Mouse (Mus musculus): ENCODE results near the gene D230025D16Rik.
A peak's percentile ranks its signal among the peaks of the same experiment; 100 is the strongest.

D230025D16Rik gene

GRCm38 (mm10) chr8:105241016-105241415 lies 16.1 kb downstream of the D230025D16Rik start:
- DNase-seq: no peak

DNA sequence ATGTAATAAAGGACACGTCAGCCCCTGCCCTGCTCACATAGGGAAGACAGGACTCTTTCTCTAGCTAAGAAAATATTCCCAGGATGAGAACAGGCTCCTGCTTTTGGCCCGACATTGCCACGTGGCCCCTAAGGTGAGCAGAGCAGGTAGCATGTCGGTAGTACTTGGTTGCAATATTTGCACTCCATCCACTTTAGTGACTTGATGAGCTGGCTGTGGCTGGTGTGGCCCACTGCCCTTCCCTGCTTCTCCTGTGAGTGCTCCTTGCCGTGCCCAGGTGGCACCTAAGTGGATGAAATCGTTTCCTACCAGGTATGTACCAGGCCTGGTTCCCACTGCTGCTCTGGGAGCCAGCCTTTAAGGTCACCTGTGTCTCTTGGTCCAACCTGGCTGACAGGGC lies 27.0 kb downstream of the D230025D16Rik start:
- no peak for DNase-seq

DNA sequence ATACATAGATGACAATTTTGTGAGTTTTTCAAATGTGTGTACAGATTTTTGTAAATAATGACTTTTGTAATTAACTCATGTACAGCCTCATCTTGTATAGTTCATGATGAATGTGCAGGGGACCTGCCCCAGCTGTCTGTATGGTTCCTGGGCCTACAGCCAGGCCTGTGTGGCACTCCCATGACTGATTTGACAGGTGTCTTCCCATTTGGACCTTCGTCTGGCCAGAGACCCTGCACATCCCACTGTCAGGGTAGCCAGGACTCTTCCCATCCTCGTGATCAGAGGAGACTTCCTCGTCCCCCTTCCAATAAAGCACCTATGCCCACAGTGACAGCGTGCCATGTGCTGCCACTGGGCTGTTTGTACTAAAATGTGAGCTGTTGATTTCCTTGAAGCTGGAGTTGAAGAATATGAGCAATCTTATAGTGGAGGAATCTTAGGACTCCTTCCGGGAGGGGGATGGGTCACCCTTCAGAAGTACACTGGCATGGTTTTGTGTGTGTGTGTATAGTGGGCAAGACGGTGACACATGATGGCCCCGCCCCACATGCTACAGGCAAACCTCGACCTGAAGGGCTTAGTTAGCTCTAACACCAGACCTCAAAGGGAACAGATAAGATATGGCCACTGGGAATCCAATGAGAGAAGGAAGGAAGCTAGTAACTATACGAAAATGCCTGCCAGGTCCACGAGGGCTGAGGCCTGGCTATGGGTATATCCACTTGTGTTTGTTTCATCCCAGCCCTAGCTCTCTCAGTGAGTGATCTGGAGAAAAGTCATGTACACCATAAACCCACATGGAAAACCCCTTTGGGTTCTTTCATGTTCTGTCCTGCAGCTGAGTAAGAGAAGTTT lies 28.0 kb downstream of the D230025D16Rik start:
- DNase-seq: no peak

DNA sequence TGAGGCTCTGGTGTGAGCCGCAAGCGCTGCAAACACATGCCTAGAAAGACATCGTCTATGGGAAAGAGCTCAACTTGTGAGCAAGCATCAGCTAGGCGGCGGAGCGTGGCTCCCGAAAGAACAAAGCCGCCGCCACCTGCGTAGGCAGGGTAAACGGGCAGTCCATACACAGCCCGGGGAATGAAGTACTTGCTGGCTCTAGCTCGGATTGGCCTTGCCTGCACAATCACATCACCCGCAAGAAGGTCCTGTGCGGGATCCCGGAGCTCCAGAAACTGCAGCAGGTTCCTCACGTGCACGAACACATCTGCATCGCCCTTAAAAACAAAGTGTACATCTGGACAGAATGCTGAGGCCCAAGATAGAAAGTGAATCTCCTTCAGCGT lies 28.8 kb downstream of the D230025D16Rik start:
- no peak for DNase-seq

GRCm38 (mm10) chr8:105254152-105254965 lies 29.4 kb downstream of the D230025D16Rik start:
- DNase-seq: peak; percentile 89

DNA sequence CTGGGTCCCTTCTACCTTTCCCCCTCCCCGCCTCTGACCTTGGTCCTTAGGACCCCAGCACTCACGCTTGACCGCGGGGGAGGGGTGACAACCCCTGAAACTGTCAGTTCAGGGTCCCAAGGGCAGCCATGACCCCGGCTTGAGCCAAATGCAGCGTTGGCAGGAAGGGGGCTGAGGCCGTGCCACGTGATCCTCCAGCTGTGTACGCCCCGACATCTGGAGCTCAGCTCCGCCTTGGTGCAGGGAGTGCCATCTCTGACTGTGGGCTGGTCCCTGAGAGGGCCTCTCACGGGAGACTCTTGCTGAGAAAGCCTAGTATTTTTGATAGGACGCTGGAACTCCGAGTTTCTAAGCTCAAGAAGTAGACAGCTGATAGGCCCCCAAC lies 30.0 kb downstream of the D230025D16Rik start, which contains the start of gene B3gnt9:
B3gnt9 (minus strand) TSS at position 188 of the 385 bp plus-strand sequence.
- peak; percentile 74 for DNase-seq

DNA sequence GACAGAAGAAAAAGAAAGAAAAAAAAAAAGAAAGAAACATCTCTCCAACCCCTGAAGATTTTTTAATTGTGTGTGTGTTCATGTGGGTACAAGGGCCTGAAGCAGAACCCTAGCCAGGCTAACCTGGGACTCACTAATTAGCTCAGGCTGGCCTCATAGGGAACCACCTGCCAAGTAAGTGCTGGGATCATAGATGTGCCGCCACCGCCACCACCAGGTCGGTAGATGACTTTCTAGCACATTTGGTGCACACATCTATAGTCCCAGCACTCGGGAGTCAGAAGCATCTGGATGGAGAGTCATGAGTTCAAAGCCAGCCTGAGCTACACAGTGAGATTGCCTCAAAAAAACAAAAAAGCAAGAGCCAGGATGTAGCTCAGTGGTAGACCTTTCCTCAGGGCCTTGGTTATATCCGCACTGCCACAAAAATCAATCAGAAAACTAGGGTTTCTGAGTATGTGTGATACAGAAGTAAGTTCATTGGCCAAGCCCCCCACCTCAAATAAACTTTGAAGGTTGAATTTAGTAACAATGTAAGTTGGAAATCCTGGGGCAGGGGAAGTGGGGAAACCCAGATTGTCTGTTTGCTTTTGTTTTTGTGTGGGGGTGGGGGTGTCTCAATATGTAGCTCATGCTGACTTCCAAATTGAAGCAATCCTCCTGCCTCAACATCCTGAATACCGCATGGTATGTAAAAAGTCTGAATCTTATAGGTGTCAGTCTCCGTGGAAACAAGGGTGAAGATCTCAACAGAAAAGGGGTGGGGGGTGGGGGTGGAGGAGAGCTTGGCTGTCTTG lies 32.6 kb downstream of the D230025D16Rik start:
- DNase-seq: no peak

- no peak for DNase-seq
Observed at GRCm38 (mm10) chr8:105258911-105259720, 34.2 kb downstream of the D230025D16Rik start.

DNA sequence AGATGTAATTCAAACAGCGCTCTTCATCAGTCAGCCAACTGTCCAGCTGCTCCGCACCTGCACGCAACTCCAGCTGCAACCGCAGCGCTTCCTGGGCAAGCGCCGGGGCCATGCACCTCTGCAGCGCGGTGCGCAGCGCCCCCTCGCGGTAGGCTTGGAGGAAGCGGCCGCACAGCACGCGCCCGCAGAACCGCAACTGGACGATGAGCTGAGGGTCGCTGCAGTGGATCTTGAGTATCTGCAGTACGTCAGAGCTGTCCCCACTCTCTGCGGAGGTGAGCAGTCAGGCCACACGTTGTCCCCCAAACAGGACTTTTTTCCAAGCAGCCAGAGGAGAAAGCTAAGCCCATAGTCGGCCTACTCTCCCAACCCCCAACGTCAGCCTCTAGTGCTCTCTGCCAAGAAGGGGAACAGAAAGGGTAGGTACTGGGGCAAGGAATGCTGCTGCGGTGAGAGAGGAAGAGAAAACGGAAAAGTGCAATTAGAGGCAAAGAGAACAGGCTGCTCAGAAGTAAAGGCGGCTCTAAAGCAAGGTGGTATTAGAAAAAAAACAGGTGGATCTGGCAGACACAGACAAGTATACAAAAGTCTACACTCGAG lies 34.9 kb downstream of the D230025D16Rik start:
- DNase-seq: no peak

GRCm38 (mm10) chr8:105260371-105261099 lies 35.6 kb downstream of the D230025D16Rik start:
- DNase-seq: no peak

DNA sequence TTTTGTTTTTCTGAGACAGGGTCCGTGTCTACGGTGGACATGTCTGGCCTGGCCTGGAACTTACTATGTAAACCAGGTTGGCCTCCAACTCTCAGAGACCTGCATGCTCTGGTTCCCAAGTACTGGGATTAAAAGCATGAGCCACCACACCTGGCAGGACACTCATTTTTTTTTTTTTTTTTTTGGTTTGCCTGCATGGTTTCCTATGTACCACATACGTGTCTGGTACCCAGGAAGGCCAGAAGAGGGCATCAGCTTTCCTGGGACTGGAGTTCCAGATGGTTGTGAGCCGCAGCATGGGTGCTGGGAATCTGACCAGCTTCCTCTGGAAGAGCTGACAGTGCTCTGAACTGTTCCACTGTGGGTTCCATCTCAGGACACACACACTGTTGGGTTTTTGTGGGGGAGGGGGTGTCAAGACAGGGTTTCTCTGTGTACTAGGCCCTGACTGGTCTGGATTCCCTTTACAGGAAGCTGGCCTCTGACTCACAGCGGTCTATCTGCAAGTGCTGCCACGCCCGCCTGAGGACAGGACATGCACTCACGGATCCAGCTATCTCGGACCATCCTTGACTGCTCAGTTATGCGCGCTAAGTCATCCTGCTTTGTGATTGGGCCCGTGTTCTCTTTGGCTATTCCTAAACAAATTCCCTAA lies 36.5 kb downstream of the D230025D16Rik start:
- DNase-seq: no peak

DNA sequence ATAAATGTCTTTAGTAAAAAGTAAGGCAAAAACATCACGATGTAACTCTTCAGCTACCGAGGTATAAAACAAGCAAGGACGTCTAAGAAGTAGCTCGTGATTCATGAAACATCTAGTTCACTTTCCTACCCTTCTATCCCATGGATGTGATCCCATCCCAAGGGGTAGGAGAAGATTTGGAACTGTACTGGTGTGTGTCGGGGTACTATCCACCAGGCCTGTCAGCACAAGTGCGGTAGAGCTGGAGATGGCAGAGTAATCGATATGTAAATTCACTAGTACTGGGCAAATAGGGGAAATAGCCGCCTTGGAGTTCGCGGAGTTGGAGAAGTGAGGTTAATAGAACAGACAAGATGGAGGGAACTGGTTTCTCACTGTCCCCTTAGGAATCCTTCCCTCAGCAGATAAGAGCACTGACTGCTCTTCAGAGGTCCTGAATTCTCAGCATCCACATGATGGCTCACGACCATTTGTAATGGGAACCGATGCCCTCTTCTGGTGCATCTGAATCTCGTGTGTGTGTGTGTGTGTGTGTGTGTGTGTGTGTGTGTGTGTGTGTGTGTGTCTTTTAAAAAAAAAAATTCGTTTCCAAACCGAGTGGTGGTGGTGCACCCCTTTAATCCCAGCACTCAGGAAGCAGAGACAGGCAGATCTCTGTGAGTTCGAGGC lies 38.4 kb downstream of the D230025D16Rik start:
- no peak for DNase-seq

DNA sequence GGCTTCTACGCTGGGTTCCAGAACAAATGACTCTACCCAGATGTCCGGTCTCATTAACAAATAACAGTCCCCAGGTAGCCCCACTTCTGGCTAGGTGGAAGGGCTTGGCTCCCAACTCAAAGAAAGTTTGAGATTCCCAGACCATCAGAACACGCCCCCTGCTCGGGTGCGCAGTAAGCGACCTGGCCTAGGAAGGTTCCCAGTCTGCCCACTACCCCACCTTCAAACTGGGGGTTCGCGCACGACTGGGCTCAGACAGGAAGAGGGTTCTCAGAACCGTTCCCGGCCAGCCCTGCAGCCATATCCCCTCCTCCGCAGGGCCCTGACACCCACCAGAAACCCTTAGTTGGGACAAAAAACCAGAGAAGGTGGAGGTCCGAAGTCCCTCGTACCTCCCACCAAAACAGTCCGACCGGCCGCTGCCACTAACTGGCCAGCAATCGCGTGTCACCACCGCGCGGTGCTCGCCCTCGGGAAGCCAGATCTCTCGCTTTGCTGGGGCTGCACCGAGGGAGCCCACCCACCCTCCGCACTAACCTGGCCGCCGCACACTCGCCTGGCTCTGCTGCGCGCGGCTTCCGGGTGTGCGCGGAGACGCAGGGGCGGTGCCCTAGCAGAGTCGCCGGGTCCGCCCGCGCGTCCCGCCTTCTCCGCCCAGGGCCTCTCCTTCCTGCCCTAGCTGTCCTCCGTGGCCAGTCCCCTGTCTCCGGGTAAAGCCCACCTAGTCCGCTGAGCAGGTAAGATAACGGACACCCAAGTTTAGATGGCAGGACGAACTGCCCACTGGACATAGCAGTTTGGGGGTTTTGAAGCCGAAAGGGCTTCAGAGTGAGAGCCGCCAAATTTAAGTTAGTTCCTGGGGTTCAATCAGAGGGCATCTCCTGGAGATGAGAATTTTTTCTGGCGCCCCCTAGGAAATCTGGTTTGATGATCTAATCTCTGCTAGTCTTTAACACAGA lies 39.4 kb downstream of the D230025D16Rik start, which contains the start of the genes Tradd and Fbxl8:
Tradd (minus strand) TSS at position 586 of the 959 bp plus-strand sequence.
Fbxl8 (plus strand) TSS at position 625 of the 959 bp plus-strand sequence.
- DNase-seq: no peak

GRCm38 (mm10) chr8:105265128-105265527 lies 40.2 kb downstream of the D230025D16Rik start:
- no peak for DNase-seq

DNA sequence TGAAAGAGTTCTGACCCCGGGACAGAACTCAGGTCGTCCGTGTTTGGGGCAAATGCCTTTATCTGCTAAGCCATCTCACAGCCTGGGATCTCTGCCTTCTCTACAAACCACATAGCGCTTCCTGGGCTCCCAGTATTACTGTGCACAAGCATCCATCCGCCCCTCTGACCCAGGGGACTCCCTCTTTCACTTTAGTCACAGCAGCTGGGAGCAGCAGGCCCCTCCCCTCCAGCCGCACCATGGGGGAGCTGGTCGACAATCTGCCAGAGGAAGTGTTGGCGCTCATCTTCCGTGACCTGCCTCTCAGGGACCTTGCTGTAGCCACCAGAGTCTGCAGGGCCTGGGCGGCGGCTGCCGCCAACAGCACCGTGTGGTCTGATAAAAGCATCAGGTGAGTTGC lies 41.8 kb downstream of the D230025D16Rik start:
- DNase-seq: no peak

GRCm38 (mm10) chr8:105268342-105269074 lies 43.6 kb downstream of the D230025D16Rik start:
- peak; percentile 88 for DNase-seq

DNA sequence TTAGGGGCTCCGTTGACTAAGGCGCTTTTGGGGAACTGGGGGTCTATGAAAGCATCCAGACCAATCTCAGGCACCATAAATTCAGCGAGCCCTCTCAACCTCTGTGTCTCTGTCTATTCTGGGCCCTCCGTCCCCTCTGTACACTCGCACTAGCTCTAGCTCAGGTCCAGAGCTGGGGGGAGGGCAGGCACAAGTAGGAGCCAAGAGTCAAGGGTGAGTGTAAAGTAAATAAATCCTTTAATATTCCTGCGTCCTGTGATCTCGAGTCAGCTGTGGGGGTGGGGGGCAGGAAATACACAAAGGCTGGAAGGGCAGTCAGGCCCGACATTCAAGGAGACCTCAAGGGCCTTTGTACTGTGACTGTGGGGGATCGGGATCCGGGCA lies 44.1 kb downstream of the D230025D16Rik start:
- no peak for DNase-seq

Measured in layer of hippocampus, adult 9-11 months (tissue).